Mouse (Mus musculus): ENCODE measurements at regions not wholly inside any gene's neighbourhood (a gene's known extent, or its start where the extent isn't known, plus 50 kb on each side); places are given as distances from the start of the nearest gene placed in this dataset.

DNA sequence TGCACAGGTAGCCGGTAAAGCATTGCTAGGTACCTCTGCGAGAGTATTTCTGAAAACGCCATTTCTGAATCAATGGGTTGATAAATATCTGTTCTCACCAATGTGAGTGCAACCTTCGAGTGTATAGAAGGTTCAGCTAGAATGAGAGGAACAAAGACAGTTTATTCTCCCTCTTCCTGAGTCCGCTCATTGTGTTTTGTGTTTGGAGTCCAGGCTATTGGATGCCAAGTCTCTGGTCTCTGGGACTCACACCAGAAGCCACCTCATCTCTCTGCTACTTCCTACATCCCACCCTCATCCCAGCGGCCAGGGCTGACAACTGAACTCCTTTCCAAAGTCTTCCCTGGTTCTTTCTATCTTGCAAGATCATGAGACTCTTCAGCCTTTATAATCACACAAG is 62.7 kb downstream of the Lrrc30 start:
- ATAC-seq (ENCODE audit: insufficient number of reproducible peaks, insufficient read depth, low FRiP score, low TSS enrichment) = no peak
- no peak overlapping the region for H3K9ac ChIP-seq
- H3K4me3 ChIP-seq = no peak overlapping the region
- no peaks in the 10 kb centered on the region for H3K36me3 ChIP-seq
- H3K4me2 ChIP-seq (replicated peaks) = no peak overlapping the region
- H3K9me3 ChIP-seq = no peaks in the 10 kb centered on the region
- 88% methylated on average over 6 of the region's 6 CpGs for WGBS
- H3K27me3 ChIP-seq = no peaks in the 10 kb centered on the region; the same call in 1 of the 2 replicates
- no peak overlapping the region for H3K27ac ChIP-seq
- no peaks in the 10 kb centered on the region for H3K4me1 ChIP-seq

DNA sequence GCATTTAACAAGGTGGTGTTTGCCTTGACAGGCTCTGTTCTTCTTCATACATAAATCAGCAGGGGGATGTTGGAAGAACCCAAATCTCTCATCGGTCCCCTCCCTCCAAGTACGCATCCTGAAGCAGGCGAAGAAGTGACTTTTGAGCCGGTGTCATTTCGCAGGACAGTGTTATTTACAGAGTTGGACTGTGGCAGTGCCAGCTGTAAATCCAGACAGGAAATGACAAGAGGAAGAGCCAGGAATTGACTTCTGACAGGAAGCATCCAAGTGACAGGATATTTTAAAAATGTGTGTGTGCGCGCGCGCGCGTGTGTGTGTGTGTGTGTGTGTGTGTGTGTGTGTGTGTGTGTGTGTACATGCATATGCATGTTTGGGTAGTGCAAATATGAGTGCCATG is 66.3 kb downstream of the Lrrc30 start:
- no peak overlapping the region for H3K4me3 ChIP-seq
- no peak overlapping the region for H3K27ac ChIP-seq
- 85% methylated on average over 11 of the region's 11 CpGs for WGBS
- no peaks in the 10 kb centered on the region for H3K27me3 ChIP-seq
- H3K4me1 ChIP-seq = peaks cover 5% of the 10 kb centered on the region; the same call in 1 of the 2 replicates
- no peaks in the 10 kb centered on the region for H3K36me3 ChIP-seq
- H3K9me3 ChIP-seq = no peaks in the 10 kb centered on the region
- no peak overlapping the region for H3K4me2 ChIP-seq (replicated peaks)
- H3K9ac ChIP-seq = no peak overlapping the region
- ATAC-seq (ENCODE audit: insufficient number of reproducible peaks, insufficient read depth, low FRiP score, low TSS enrichment) = no peak

DNA sequence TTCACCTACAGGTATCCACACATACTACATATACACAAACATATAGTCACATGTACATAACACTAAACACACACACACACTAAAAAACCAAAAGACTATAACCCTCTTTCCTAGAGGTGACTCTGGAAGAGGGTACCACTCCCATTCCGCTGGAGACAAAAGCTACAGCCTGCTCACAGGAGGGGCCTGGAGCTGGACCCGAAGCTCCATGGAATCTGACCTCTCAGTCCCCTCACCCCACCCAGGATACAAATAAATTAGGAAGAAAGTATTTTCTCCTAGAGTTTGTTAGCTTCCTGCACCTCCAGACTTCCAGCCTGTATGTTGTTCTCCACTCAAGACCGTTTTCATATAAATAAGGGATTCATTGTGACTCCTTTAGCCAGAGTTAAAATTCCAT is 66.8 kb downstream of the Lrrc30 start:
- Histone ChIP-seq H3K36me3 (no peaks in the 10 kb centered on the region), H3K9ac (no peak overlapping the region), H3K9me3 (no peaks in the 10 kb centered on the region), H3K4me1 (peaks cover 5% of the 10 kb centered on the region; the same call in 1 of the 2 replicates), H3K27ac (no peak overlapping the region), H3K4me3 (no peak overlapping the region), H3K4me2 (replicated peaks) (no peak overlapping the region), H3K27me3 (no peaks in the 10 kb centered on the region)
- ATAC-seq (ENCODE audit: insufficient number of reproducible peaks, insufficient read depth, low FRiP score, low TSS enrichment) = no peak
- WGBS = 38% methylated on average over 3 of the region's 3 CpGs

DNA sequence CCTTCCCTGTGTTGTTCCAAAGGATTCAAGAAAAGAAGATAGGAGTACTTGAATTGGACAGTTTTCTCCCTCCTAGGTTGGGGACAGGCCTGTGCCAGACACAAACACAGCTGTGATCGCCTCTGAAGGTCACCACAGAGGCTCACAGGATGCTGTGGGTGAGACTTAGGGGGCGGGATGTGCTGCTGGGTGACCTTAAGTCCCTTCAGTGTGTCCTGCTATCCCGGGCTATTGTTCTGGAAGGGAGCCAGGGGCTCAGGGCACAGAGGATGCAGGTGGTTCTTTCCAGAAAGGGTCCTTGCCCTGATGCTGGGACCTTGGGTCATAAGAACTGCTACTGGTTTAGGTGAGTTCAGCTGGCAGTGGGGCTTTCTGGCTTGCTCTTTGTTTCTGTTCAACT is 67.7 kb downstream of the Lrrc30 start:
- 53% methylated on average over 3 of the region's 3 CpGs for WGBS
- Histone ChIP-seq H3K9me3 (no peaks in the 10 kb centered on the region), H3K36me3 (no peaks in the 10 kb centered on the region), H3K9ac (no peak overlapping the region), H3K4me2 (replicated peaks) (no peak overlapping the region), H3K4me3 (no peak overlapping the region), H3K27ac (no peak overlapping the region), H3K4me1 (peaks cover 5% of the 10 kb centered on the region; the same call in 1 of the 2 replicates), H3K27me3 (no peaks in the 10 kb centered on the region)
- ATAC-seq (ENCODE audit: insufficient number of reproducible peaks, insufficient read depth, low FRiP score, low TSS enrichment) = no peak

DNA sequence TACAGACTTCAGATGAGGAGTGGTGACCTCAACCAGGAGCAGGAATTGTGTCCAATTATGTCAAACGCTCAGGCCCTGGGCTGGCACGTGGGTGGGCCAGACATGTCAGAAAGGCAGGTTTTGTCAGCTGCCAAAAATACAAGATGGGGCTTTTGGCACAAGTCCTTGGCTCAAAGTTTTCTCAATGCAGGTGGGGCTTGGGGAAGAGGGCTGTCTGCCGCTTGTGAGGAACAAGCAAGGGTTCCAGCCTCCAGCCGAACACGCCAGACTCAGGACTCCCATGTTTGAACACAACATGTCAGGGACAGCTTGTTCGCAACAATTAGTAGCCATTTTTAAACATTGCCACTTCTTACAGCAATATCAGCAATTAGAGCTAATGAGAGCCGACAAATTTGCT is 69.5 kb downstream of the Lrrc30 start:
- Histone ChIP-seq H3K27ac (no peak overlapping the region), H3K4me3 (no peak overlapping the region), H3K4me2 (replicated peaks) (no peak overlapping the region), H3K9me3 (no peaks in the 10 kb centered on the region), H3K27me3 (no peaks in the 10 kb centered on the region), H3K4me1 (peaks cover 5% of the 10 kb centered on the region; the same call in 1 of the 2 replicates), H3K9ac (no peak overlapping the region), H3K36me3 (no peaks in the 10 kb centered on the region)
- 69% methylated on average over 7 of the region's 7 CpGs for WGBS
- no peak for ATAC-seq (ENCODE audit: insufficient number of reproducible peaks, insufficient read depth, low FRiP score, low TSS enrichment)

DNA sequence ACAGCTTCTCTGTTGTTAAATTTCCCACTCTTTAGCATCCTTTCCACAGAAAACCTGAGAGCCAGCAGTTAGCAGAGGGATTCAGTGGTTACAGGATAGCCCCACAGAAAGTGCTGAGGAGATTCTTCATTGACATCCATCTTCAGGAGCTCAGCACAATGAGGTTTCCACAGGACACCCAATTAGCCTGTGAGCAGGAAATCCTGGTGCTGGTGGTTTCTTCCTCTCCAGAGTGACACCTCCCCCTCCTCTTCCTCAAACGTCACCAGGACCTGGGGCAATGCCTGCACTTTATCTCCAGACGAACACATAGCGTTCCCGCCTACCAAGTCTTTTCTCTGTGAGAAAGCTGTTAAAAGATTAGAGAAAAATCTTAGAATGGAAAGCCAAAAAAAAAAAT is 70.7 kb downstream of the Lrrc30 start:
- ATAC-seq (ENCODE audit: insufficient number of reproducible peaks, insufficient read depth, low FRiP score, low TSS enrichment) = no peak

DNA sequence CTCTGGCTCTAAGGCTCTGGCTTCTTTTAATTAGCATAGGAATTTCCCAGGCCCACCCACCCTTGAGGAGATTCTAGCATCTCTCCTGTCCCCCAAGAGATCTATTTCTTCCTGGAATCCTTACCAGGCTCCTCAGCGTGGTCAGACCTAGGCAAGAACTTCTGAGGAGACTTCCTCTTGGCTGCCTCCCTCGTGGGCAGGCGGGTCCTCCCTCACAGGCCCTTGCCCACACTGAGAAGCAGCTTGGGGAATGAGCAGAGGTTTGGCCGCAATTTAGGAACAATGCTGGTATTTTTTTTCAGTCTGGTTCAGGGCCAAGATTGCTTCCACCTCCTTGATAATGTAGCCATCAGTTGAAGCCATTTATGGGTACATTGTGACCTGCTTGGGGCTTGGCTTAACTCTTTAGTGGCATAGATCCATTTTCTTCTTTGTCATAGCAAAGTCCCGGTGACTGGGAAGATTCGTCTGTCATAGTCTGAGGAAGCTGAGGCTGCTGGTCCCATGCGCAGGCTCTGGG is 75.1 kb downstream of the Lrrc30 start:
- Histone ChIP-seq H3K9ac (no peak overlapping the region), H3K27me3 (no peaks in the 10 kb centered on the region), H3K36me3 (no peaks in the 10 kb centered on the region), H3K4me2 (replicated peaks) (no peak overlapping the region), H3K9me3 (no peaks in the 10 kb centered on the region), H3K27ac (no peak overlapping the region), H3K4me3 (no peak overlapping the region), H3K4me1 (no peaks in the 10 kb centered on the region)
- no peak for ATAC-seq (ENCODE audit: insufficient number of reproducible peaks, insufficient read depth, low FRiP score, low TSS enrichment)
- 64% methylated on average over 7 of the region's 7 CpGs for whole genome bisulfite sequencing

More for the DNA sequence above, 70.7 kb downstream of the Lrrc30 start:
- Histone ChIP-seq H3K27me3 (no peaks in the 10 kb centered on the region), H3K27ac (no peak overlapping the region), H3K4me2 (replicated peaks) (no peak overlapping the region), H3K9ac (no peak overlapping the region), H3K4me1 (peaks cover 5% of the 10 kb centered on the region; the same call in 1 of the 2 replicates), H3K4me3 (no peak overlapping the region), H3K36me3 (no peaks in the 10 kb centered on the region), H3K9me3 (no peaks in the 10 kb centered on the region)
- WGBS = 68% methylated on average over 4 of the region's 4 CpGs

DNA sequence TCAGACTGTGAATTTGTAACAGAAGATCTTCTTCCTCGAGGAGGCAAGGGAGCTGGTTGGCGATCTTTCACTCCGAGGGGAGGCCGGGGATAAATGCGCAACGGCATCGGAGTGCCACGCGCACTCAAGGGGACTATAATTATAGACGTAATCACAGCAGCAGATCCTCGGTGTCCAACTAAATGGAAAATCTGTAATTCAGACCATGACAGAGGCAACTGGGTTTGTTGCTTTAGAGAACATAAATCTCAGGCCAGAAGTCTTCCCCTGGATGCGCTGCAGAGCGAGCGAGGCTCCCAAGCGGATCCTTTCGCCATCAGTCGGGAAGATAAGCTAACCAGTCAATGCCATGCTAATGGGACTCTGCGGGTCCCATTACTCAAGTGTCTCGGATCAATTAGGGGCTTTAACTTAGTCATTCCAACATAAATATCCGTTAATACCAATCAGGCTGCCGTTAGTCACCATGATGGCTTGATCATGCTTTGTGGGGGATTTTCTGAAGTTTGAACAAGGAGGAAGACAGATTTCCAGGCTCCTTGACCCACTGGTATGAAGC is 79.9 kb downstream of the Lrrc30 start:
- Histone ChIP-seq H3K9me3 (no peaks in the 10 kb centered on the region), H3K4me2 (replicated peaks) (no peak overlapping the region), H3K27ac (no peak overlapping the region), H3K9ac (no peak overlapping the region), H3K4me3 (no peak overlapping the region), H3K27me3 (no peaks in the 10 kb centered on the region), H3K4me1 (no peaks in the 10 kb centered on the region), H3K36me3 (no peaks in the 10 kb centered on the region)
- no peak for ATAC-seq (ENCODE audit: insufficient number of reproducible peaks, insufficient read depth, low FRiP score, low TSS enrichment)
- WGBS = 91% methylated on average over 21 of the region's 21 CpGs

DNA sequence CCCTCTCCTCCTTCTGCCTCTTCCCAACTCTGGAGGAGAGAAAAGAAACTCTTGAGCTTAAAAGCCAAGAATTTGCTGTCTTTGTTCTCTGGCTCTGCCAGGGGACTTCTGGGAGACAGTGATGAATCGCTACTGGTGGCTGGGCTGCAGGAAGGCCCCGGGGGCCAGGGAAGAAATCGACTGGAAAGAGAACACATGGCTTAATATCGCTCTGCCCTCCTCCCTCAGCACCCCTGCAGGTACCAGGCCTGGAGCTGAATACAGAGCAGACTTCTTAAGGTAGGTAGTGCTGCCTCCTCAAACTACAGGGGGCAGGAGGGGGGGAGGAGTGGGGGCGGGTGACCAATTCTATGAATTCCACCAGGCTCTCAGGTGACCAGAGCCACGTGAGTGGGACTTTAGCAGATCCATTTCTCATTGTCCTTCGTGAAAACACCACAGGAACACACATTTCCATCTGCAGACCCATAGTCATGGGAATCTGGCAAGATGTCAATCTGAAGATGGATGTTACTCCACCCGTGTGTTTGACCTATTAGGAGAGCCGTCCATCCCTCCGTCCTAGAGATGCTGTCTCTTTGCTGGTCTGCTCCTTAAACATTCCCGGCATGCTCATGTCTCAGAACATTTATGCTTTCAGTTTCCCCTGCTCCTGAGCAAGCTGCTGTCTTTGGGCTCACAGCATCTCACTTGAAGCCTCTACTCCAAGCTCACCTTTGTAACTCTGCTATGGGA is 83.4 kb downstream of the Lrrc30 start:
- no peaks in the 10 kb centered on the region for H3K27me3 ChIP-seq
- no peak overlapping the region for H3K4me2 ChIP-seq (replicated peaks)
- no peak overlapping the region for H3K27ac ChIP-seq
- H3K4me3 ChIP-seq = no peak overlapping the region
- no peak overlapping the region for H3K9ac ChIP-seq
- H3K4me1 ChIP-seq = no peaks in the 10 kb centered on the region
- no peak for ATAC-seq (ENCODE audit: insufficient number of reproducible peaks, insufficient read depth, low FRiP score, low TSS enrichment)
- no peaks in the 10 kb centered on the region for H3K9me3 ChIP-seq
- H3K36me3 ChIP-seq = no peaks in the 10 kb centered on the region
- WGBS = 41% methylated on average over 11 of the region's 11 CpGs

DNA sequence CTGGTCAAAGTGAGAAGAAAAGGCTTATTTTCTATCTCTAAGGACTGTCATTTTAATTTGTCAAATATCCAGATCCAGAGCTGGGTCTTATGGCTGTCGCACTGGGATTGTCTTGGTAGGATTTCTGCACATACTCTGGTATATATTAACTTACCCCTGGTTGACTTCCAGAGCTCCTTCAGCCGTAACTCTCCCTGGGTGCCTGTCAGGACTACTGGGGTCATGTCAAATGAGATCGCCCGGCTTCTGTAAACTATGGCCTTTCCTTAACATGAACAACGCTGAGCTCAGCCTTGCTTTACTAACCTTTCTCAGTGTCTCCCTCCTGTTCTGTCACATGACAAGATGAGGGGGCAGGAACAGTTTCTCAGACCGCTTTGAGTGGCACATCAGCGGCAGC is 88.1 kb downstream of the Lrrc30 start:
- no peaks in the 10 kb centered on the region for H3K36me3 ChIP-seq
- no peak overlapping the region for H3K4me3 ChIP-seq
- no peak for ATAC-seq (ENCODE audit: insufficient number of reproducible peaks, insufficient read depth, low FRiP score, low TSS enrichment)
- H3K9me3 ChIP-seq = no peaks in the 10 kb centered on the region
- H3K27ac ChIP-seq = no peak overlapping the region
- H3K4me2 ChIP-seq (replicated peaks) = no peak overlapping the region
- no peaks in the 10 kb centered on the region for H3K4me1 ChIP-seq
- WGBS = 81% methylated on average over 7 of the region's 7 CpGs
- H3K27me3 ChIP-seq = no peaks in the 10 kb centered on the region
- H3K9ac ChIP-seq = no peak overlapping the region

DNA sequence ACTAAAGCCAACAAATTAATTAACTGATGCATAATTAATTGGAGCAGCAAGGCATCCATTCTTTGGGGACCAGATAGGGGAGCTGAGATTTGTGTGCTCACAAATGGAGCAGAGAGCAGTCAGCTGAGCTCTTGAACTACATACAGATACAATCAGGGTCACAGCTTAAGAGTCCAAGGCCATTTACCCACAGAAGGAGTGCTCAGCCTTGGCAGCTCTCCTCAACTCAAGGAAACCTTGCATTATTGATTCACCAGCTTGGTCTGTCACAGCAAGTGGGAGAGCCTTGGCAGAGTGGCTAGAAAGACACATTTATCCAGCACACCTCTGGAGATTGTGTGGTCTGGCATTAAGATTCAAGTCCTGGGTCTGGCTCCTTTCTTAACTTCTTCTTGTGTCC is 100.2 kb downstream of the Lrrc30 start:
- Histone ChIP-seq H3K4me2 (replicated peaks) (no peak overlapping the region), H3K27me3 (no peaks in the 10 kb centered on the region), H3K4me1 (no peaks in the 10 kb centered on the region), H3K36me3 (no peaks in the 10 kb centered on the region), H3K9me3 (no peaks in the 10 kb centered on the region), H3K9ac (no peak overlapping the region), H3K27ac (no peak overlapping the region), H3K4me3 (no peak overlapping the region)
- no peak for ATAC-seq (ENCODE audit: insufficient number of reproducible peaks, insufficient read depth, low FRiP score, low TSS enrichment)

DNA sequence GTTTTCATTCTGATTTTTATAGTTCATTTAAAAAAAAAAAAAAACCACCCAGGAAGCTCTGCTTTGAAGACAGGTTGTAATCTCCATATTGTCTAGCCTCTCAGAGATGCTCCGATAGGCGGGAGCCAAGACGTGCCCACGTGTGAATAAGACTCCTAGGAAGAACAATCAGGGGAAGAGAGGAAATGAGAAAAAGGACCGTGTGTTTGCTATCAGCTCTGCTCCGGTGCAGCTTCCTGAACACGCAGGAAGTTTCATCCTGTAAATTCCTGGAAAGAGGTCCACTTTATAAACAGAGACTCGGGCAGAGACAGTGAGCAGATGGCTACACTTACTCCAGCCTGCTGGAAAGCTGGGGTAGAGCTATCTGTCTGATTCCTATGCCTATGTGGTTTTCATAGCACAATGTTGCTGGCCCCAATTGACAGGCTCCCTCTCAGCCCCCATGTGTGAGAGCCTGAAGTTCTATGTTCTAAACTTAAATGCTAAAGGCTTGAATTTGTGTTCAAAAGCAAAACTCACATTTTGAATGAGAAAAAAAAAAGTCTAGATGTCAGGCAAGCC is 111.6 kb downstream of the Lrrc30 start:
- Histone ChIP-seq H3K27ac (no peak overlapping the region), H3K36me3 (no peaks in the 10 kb centered on the region), H3K9ac (no peak overlapping the region), H3K4me1 (no peaks in the 10 kb centered on the region), H3K9me3 (no peaks in the 10 kb centered on the region), H3K4me3 (no peak overlapping the region), H3K4me2 (replicated peaks) (no peak overlapping the region), H3K27me3 (no peaks in the 10 kb centered on the region)
- no peak for ATAC-seq (ENCODE audit: insufficient number of reproducible peaks, insufficient read depth, low FRiP score, low TSS enrichment)
- WGBS = 70% methylated on average over 8 of the region's 8 CpGs

Measured in embryonic facial prominence, embryonic 12.5 days (tissue).